Mouse (Mus musculus) hindlimb bud, embryonic 11.5 days (tissue): Measurements from ENCODE around the gene Slc22a20.

Experiments used
- DNase-seq: peaks from one replicate; pipeline ENCODE4 v3.0.0-alpha.2; 2012; ENCODE audit warnings: low read depth, low spot score; ENCODE audit errors: extremely low spot score

Gene Slc22a20

DNA sequence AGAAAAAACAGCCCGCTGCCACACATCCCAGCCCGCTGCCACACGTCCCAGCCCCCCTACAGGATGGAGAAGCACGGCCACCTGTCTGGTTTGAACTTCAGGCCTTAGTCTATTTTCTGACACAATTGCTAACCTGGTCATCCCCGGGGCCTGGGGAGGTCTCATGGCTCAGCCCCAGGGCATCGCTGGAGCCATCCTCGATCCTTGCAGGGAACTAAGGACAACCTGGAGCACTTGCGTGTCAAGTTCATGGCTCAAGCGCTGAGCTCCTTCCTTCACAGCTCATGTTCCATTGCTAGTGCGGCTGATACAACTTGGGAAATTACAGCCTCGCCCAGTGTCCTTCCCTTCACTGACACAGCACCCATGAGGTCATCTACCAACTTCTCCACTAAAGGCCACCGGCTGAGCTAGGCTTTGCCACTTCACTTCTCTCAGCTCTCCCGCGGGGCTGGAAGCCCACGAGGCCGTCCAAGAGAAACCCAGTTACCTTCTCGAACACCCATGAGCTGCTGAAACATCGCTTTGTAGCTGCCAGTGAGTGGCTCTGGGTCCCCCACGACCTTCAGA is 32.7 kb downstream of the Slc22a20 start:
- DNase-seq, result no peak

DNA sequence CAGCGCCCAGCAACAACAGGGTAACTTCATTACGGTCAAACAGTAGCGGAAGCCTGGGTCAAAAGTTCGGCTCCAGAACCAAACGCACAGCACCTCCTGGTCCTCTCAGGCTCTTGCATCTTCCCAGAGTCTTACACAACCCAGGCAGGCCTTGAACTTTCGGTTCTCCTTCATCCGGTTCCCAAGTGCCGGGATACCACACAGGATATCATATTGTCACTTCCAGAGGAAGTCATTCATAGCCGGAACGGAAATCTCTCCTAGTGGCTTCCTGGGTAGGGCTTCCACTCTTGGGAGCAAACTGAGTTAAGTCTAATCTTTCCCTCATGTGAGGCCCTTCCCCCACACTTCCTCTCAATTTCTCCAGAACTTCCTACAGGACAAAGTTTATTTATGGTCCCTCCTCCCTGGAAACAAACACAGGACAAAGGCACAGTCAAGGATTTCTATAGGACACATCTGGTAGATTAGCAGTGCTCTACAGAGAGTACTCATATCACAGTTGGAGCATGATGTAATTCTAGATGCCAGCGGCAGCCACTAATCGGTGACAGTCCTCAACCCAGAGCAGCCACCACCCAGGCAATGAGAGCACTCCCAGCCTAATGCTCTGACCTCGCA is 33.8 kb downstream of the Slc22a20 start:
- DNase-seq, result no peak

DNA sequence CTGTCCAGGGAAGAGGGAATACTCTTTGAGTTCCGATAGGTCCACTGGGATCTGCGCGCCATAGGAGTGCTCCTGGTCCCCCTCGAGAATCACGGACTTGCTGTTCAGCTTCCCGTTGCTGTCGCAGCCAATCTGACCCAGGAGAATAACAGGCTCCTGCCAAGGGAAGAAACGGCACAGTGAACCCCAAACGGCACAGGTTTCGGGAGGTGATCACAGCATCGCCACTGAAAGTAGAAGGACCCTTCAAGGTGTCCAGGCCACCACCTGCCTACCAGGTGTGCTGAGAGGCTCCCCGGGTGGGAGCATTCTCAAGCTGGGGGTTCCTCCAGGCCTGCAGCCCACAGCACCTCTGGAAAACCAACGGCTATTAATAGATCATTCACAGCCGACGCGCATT is 34.3 kb downstream of the Slc22a20 start:
- no peak for DNase-seq

DNA sequence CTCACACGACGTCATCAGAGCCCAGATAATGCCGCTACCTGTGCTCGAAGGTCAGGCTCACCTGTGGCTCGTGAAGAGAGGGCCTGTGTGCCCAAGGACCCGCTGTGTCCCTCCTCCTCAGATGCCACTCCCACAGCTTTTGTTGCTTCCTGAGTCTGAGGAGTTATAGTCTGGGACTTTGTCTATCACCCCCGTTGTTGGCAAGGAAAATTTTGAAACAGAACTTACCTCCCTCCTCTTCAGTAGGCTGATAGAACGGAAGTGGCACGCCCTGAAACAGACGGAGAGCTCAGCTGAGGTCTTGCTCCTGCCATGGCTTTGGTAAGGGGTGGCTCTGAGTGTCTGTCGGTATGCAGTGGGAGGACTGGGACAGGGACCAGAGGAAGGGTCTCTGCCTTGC is 35.7 kb downstream of the Slc22a20 start:
- no peak for DNase-seq

DNA sequence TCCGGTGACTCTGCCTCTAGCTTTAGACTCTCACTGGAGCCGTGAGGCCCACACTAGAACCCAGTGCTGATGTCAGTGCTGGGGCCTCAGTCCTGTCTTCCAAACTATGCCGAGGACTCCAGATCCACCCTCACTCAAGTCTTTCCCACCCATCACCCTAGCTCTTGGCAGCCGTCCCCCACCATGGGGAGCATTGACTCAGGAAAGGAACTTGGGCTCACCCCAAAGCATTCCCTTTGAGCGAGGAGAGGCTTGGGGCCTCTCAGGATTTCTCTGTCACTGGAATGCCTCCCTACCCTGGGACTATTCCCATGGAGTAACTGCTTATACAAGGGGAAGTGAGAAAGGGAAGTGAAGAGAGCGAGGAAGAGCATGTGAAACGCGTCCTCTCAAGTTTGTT is 40.1 kb downstream of the Slc22a20 start:
- DNase-seq, result no peak

DNA sequence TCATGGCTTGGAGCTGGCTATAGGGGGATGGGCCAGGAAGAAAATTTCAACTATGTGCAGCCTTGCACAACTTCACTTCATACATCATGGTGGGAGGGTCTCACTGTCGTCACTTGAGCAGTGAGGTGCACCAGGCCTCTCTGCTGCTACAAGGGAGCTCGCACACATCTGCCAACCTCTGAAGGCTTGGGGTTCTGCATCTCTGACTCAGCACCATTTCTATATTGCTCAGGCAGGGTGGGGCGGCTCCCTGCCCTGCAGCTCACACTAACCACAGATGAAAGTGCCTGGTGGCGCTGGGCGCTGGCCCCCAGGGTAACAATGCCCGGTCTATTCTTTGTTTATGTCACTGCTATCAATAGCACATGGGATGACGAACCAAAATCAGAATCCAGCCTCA is 40.9 kb downstream of the Slc22a20 start:
- no peak for DNase-seq

DNA sequence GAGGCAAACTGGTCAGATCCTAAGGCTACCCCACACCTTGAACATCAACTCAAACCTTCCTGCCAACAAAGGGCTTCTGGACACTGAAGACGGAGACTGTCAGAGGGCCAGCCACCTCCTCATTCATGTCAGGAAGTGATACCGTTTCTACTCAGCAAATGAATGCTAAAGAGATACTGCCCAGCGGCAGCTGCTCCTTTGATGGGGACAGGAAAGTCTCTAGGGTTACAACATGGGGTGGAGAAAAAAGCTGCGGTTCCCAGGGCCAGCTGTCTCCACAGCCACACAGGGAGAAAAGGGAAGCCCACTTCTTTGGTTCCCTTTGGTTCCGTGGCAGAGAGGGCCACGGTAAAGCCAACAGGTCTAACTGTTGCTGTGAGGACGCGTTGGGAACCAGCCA is 41.8 kb downstream of the Slc22a20 start:
- DNase-seq, result no peak

DNA sequence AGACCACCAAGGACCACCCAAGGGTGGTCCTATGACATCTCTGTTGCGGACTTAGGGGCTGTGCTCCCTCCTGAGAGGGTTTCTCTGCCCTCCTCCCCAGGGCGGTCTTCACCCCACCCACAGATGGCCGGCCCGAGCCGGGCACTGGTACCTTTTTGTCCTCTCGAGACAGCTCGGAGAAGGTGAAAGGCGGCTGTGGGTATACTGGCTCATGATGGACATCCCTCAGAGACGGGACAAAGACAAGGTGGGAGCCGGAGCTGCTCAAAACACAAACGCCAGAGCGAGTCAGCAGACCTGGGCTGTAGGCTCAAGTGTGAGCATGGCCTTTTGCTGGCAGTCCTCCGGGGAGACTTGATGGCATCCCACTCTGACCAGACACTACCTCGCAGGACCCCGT is 42.5 kb downstream of the Slc22a20 start:
- no peak for DNase-seq

DNA sequence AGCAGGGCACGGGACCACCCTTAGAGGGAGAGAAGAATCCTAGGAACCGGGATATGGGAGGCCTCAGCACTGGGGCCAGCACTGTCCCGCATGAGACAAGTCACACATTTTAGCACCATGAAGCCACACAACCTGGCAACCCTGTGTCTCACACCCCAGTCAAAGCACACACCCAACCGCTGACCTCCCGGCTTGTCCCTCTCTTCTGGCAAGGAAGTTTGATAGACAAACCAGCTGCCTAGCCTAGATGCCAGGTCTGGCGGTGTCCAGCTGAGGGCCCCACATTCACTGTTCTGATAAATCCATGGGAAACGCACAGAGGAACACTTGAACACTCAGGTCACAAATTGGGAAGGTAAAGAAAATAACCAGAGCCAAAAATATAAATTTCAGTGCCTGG is 43.4 kb downstream of the Slc22a20 start:
- DNase-seq, result no peak

DNA sequence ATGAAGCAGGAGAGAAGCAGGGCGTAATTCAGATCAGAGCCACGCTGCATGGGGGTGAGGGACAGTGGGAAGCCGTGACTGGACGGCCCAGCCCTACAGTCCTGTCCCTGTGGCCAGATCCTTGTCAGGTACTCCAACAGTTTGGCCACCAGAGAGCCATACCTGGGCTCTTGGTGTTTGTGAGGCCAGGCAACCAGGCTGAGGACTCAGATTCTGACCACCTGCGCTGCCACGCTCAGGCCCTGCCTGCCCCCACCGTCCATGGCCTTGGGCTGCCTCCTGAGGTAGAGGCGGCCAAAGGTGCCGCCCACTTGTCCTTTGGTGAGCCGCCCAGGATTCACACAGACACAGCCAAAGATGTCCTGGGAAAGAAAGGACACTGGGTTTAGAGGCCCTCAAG is 45.3 kb downstream of the Slc22a20 start:
- no peak for DNase-seq

DNA sequence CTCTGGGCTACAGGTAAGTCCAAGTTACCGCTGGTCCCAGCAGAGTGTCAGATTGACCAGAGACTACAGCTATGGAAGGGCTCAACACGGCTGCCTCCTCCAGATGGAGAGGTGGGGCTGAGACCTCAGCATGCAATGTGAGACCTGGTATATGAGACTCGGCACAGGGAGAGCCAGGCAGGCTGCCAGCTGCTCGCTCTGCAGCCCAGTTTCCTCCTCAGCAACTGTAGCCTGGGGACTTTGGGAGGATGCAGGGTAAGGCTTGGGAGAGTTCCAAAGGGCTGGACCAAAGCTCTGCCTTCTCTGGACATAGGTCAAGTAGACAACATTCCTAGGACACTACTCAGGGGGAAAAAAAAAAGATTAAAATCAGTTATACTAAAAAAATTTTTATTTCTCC is 45.8 kb downstream of the Slc22a20 start:
- DNase-seq, result no peak

DNA sequence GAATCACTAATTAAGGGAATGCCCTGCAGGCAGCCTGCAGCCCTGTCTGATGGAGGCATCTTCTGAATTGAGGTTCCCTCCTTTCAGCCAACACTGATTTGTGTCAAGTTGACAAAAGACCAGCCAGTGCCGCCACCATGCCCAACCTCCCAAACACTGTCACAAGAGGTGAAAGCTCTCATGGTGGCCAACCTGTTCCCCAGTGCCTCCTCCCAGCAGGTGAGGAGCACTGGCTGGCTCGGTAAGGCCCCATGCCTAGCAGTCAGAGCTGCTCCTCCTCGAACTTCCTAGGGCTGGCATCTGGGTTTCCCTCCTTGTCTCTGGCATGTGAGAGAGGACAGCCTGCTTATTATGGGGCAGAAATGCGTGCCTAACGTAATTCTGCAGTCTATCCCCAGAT is 46.2 kb downstream of the Slc22a20 start:
- no peak for DNase-seq

DNA sequence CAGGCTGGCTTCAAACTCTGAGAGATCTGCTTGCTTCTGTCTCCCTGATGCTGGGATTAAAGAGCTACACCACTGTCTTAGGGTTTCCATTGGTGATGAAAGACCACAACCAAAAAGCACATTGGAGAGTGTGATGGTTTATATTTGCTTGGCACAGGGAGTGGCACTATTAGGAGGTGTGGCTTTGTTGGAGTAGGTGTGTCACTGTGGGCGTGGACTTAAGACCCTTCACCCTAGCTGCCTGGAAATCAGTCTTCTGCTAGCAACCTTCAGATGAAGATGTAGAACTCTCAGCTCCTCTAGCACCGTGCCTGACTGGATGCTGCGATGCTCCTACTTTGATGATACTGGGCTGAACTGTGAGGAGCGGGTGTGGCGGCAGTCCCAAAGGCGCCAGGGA is 47.4 kb downstream of the Slc22a20 start:
- no peak for DNase-seq

DNA sequence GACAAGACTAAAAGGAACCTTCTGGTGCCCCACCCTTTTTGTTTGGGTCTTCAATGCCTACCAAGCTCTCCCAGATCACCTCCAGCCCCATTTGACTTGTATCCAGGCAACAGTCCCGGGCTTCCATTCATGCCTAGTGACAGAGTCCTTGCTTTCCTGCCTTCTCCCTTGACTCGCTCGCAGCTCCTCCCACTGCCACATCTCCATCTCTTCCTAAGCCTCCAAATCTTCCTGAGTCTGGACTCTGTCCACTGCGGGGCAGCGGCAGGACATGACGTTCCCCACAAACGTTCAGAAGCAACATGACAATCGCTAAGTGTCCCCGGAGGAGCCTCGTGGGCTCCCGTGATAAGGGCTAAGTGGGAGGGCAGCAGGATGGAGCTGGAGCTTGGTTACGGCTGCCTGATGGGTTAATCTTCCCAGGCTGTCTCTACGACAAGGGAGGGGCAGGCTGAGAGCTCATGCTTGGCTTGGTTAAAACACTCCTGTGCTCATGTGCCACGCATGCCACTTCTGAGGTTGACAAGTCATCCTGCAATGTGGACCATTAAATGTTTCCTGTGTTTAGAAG is 48.0 kb downstream of the Slc22a20 start:
- no peak for DNase-seq

DNA sequence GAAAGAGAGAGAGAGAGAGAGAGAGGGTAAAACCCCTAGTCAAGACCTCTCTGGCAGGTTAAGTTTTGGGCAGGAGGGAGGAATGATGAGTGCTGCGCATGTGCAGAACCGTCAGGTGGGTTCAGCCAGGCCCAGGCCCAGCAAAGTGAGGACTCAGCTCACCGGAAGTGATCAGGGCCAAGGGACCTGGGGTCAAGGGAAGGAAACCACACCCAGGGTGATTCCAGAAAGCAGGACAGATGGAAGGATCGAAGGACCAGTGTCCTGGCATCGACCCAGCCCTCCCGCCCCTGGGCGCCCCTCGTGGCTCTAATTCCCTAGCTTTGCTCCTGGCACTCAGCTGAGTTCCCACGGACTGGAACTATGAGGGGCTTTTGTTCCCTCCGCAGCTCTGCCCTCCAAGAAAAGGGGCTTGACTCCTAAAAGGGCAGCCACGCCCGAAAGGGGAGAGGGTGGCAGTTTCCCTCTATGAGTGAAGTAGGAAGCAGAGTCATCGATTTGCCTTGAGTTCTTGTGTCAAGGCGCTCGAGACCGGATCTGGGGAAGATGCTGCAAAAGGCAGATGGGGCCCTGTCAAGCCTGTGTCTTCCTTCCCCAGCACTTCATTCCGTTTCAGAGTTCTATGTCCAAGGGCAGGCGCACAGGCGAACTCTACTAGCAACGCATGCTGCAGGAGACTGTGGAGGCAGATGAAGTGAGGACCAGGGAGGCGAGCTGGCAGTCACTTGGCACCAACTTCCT is 48.7 kb downstream of the Slc22a20 start:
- no peak for DNase-seq

DNA sequence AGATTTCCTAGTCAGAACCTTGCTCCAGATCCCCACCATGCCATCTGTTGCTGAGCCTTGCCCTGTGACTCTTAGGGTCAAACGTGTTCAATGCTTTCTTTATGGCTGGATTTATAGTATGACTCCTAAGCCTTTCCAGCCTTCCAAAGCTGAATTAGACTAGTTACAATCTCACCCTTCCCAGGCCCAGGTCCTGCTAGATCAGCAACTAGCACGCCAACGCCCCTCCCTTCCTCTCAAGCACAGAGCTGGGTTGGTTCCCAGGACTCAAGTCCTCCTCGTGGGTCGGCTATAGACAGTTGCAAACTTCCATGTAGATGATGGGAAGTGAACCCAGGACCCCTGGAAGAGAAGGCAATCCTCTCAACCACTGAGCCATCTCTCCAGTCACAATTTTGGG is 50.3 kb downstream of the Slc22a20 start:
- DNase-seq, result no peak

DNA sequence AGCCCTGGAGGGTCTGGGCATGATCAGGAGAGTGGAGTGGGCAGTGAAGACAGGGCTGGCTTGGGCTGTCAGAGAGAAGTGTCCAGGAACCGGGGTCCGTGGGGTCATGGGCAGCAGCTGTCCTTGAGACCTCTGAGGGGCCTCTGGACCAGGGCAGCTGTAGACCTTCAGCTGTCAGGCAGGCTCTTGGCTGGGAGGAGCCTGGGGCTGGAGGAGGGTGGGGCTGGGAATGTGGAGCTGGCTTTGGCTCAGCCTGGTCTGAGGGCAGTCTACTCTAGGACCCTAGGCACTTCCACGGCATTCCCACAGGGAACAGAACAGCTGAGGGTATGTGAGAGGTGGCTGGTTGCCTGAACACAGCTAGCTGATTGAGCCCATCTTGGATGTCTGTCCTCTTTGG is 50.7 kb downstream of the Slc22a20 start:
- DNase-seq, result no peak

DNA sequence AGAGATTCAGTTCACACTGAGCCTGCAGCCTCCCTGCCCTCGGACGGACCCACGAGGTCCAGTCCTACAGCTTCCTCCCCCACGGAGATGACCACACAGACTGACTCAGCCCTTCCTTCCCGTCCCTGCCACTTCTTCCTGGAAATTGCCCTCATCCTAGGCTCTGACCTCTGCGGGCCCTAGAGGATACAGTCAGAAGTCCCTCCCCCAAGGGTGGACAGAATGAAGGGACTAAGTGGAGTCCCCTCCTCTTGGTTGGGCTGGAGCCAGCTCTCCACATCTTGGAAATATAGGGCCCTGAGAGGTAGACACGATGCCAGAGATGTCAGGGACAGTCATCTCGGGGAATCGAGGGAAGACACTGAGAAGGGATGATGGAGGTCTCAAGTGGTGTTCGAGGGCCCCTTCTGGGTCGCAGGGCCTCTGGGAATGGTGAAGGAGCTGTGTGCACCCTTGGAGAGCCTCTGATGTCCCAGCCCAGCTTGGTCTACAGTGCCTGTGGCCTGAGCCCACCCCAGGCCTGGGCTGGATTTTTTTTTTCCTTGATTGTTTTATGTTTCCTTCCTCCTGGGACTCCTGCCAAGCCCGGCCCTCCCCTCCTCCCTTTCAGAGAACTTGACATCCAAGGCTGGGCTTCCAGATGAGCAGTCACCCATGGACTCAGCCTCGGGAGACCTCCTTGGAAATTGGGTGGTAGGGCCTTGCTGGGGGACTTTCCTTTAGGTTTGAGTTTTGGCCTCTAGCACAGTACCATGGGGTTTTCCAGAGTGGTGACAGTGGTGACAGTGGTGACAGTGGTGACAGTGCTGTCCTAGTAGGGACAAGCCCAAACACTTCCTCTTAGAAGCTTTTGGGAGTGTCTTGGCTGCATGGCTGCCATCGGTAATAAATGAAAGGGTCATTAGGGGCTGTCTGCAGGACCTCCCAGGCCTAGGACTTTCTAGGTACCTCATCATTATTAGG is 56.0 kb downstream of the Slc22a20 start:
- no peak for DNase-seq

DNA sequence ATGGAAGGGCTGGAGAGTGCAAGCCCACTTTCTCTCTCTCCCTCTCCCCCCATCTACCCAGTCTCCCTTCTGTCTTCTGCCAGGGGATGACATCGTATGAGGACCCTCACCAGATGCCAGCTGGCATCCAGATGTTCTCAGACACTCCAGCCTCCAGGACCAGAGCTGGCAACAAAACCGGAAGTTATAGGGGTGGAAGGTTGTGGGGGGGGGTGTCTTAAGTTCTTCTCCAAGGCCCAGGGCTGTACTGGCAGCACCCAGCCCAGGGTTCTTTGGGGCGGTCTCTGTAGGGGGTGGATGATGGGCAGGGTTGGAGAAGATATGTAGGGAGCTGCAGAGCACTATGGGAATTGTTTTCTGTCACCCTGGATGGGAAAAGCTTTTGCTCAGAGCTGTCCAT is 57.4 kb downstream of the Slc22a20 start:
- no peak for DNase-seq

DNA sequence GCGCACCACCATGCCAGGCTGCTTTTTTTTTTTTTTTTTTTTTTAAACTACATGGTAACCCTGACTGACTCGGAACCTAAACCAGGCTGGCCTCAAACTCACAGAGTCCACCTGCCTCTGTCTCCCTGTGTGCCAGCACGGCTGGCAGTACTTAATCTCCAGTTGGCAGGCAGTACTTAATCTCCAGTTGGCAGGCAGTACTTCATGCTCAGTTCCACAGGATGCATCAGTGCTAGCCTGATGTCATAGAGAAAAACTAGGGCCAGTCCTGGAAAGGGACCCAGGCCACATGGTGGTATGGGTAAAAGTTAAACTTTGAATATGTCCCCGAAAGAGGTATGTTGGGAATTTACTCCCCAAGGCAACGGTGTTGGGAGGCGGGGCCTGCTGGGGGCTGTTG is 57.8 kb downstream of the Slc22a20 start:
- DNase-seq, result no peak

DNA sequence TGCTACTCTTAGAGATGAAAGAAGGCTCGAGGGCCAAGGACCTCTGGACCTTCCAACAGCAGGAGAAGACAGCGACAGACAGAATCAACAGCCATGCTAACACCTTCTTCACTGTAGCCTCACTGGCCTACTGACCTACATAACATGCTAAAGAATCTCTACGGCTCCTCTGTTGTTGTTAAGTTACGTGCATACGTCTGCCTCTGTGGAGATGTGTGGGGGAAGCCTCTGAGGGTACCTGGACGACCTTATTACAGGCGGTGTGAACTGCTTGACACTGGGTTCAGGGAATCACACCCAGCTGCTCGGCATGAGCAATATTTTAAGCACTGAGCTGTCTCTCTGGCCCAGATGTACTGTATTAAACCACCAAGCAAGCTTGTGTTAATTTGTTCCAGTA is 58.4 kb downstream of the Slc22a20 start:
- no peak for DNase-seq
